Mouse (Mus musculus): ENCODE data around the gene Abcc1.

Gene Abcc1

DNA sequence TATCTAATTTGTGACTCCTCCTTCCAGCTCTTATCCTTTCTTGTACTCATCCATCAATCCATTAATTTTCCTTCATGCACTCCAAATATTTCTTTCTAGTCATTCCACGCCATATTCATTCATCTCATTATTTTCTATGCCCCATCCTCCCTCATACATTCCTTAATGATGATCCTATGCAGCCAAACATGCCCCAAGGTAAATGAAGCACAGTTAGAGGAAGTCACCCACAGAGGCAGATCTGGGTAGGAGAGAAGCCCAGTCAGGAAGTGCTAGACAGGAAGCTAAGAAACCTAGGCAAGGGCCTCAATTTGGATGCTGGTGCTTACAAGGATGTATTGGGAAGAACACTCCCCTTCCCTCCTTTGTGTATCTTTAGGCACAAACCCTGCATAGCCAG, 121.9 kb downstream of the Abcc1 start:
- in situ Hi-C loops (cut with MboI; ENCODE audit: low sequenced_read_pairs) = no loop called here

DNA sequence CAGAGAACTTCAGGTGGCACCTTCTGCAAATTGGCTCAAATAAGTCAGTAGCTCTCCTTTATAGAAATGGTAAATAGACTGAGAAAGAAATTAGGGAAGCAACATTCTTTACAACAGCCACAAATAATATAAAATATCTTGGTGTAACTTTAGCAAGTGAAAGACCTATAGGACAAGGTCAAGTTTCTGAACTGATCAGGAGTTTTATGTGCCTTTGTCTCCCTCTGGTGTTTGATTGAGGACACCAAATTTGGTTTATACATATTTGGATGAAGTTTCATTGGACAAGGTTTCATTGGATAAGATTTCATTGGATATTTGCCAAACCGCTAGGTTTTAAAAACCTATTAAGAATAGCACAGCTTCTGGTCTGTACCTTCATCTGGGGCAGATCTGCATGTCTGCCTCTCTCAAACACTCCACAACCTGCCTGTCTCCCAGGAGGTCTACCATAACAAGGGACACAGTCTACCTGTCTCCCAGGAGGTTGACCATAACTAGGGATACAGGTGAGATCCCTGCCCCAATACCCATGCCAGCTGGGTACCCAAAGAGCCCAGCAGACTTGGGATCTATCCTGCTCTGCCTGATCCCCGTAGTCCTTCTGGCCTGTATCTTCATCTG, 132.2 kb downstream of the Abcc1 start:
- in situ Hi-C loops (cut with MboI; ENCODE audit: low sequenced_read_pairs) = no loop called here

DNA sequence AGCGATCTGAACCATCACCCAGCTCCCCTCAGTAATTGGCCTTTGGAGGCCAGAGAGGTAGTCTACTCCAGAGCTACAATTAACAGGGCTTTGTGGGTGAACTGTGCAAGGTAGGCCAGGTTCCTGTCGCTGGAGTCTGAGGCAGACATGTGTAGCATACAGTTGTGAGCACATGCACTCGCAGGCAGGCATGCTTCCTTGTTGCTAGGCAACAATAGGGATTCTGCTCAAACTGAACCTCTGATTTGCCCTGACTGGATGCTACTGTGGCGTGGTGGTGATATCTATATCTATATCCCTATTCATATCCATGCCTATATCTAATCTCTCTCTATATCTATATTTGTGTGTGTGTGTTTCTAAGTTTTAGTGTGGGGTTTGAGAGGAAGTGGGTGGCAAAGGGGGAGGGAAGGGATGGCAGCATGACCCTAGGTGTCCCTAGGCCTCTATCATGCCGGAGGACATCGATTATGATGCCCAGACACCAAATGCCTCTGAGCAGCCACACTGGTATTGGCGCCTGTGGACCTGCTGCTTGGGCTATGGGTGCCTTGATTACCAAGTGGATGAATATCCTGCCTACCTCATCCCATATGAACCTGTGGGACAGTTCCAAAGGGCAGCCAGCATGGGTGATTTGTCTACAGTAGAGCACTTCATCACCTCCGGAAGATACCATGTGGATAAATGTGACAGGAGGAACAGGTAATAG, 140.4 kb downstream of the Abcc1 start:
- in situ Hi-C loops (cut with MboI; ENCODE audit: low sequenced_read_pairs) = no loop called here

DNA sequence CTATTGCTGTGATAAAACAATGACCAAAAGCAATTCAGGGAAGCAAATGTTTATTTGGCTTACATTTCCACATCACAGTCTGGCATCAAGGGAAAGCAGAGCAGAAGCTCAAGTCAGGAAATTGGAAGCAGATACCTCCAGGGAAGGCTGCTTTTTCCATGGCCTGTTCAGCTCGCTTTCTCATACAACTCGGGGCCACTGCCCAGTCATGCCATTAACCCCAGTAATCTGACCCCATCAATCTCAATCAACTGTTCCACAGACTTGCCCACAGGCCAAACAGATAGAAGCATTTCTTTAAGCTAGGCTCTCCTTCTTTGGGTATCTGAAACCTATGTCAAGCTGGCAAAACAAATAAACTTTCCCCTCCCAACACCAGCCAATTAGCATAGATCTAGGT, 145.1 kb downstream of the Abcc1 start:
- in situ Hi-C loops (cut with MboI; ENCODE audit: low sequenced_read_pairs) = no loop called here

All from CH12F3 (cell line).